Mouse (Mus musculus) embryonic fibroblast, embryonic 13.5 days (primary cell): ENCODE measurements around the gene Krt80. TPM values are rescaled to one million over a fixed set of nuclear protein-coding genes. Genes with fewer than 3 reads are reported as not detected.
A peak's percentile ranks its signal among the peaks of the same experiment; 100 is the strongest.

Experiments
- H3K27ac ChIP-seq: 2 replicates; pipeline ENCODE4 v1.5.1; 2012; ENCODE audit warnings: low read length, control low read depth, inconsistent platforms; ENCODE audit not compliant: insufficient read depth
- H3K4me1 ChIP-seq: 2 replicates; pipeline ENCODE4 v1.6.1; 2011; ENCODE audit warnings: low read length; ENCODE audit not compliant: control insufficient read depth, insufficient read depth
- H3K4me3 ChIP-seq: 2 replicates; pipeline ENCODE4 v1.5.1; 2011; ENCODE audit warnings: mild to moderate bottlenecking, control low read depth, low read length; ENCODE audit not compliant: insufficient read depth
- CTCF ChIP-seq: IDR thresholded peaks from 2 replicates; pipeline ENCODE4 v1.5.1; 2011; ENCODE audit warnings: mild to moderate bottlenecking, control low read depth, low read length, moderate library complexity, borderline replicate concordance; ENCODE audit not compliant: insufficient read depth
- POLR2A ChIP-seq: IDR thresholded peaks from 2 replicates; pipeline ENCODE4 v1.6.1; 2011; ENCODE audit warnings: low read depth, mild to moderate bottlenecking, control low read depth, low read length, moderate library complexity
- polyA plus RNA-seq: library from polyadenylated mRNA; stranded (reverse); fragments of >200 nt; gene quantifications from 2 replicates; pipeline ENCODE4 v1.2.4, GENCODE M21; 2011; ENCODE audit warnings: low read depth; ENCODE audit not compliant: missing spikeins, insufficient read length

Krt80 gene
- polyA plus RNA-seq, 1 experiment: 2.2 TPM

GRCm38 (mm10) chr15:101318889-101319765 is 50.8 kb downstream of the Krt80 start:
- Histone ChIP-seq H3K27ac (no peak overlapping the region), H3K4me3 (no peak overlapping the region), H3K4me1 (peaks cover 16% of the 10 kb centered on the region)
- TF ChIP-seq CTCF (no peak), POLR2A (no peak)

- Histone ChIP-seq H3K4me1 (peaks cover 16% of the 10 kb centered on the region), H3K4me3 (no peak overlapping the region), H3K27ac (no peak overlapping the region)
- no peak for TF ChIP-seq POLR2A
Measured at GRCm38 (mm10) chr15:101317814-101318500, 52.0 kb downstream of the Krt80 start.

GRCm38 (mm10) chr15:101316913-101317813 is 52.8 kb downstream of the Krt80 start:
- no peak for TF ChIP-seq POLR2A
- TF ChIP-seq CTCF: no peak
- Histone ChIP-seq H3K4me1 (peaks cover 16% of the 10 kb centered on the region), H3K4me3 (no peak overlapping the region), H3K27ac (no peak overlapping the region)

GRCm38 (mm10) chr15:101316279-101316912 is 53.6 kb downstream of the Krt80 start:
- Histone ChIP-seq H3K27ac (no peak overlapping the region), H3K4me1 (peaks cover 14% of the 10 kb centered on the region), H3K4me3 (no peak overlapping the region)
- TF ChIP-seq CTCF: no peak
- TF ChIP-seq POLR2A: no peak

GRCm38 (mm10) chr15:101315832-101316231 is 54.1 kb downstream of the Krt80 start:
- Histone ChIP-seq H3K4me3 (peak overlapping the region; percentile 15; the same call in 1 of the 2 replicates), H3K27ac (no peak overlapping the region), H3K4me1 (peaks cover 9% of the 10 kb centered on the region; the same call in 1 of the 2 replicates)
- no peak for TF ChIP-seq POLR2A
- TF ChIP-seq CTCF: peak; percentile 97

- Histone ChIP-seq H3K4me3 (no peak overlapping the region), H3K27ac (no peak overlapping the region), H3K4me1 (peaks cover 6% of the 10 kb centered on the region; the same call in 1 of the 2 replicates)
- TF ChIP-seq POLR2A (no peak), CTCF (no peak)
Measured at GRCm38 (mm10) chr15:101315378-101315777, 54.6 kb downstream of the Krt80 start.

- TF ChIP-seq CTCF (no peak), POLR2A (no peak)
- no peak overlapping the region for H3K27ac ChIP-seq
- no peak overlapping the region for H3K4me3 ChIP-seq
- H3K4me1 ChIP-seq: peaks cover 7% of the 10 kb centered on the region; the same call in 1 of the 2 replicates
Measured at GRCm38 (mm10) chr15:101312006-101312405, 58.0 kb downstream of the Krt80 start.

GRCm38 (mm10) chr15:101311087-101311770 is 58.7 kb downstream of the Krt80 start:
- Histone ChIP-seq H3K27ac (no peak overlapping the region), H3K4me3 (no peak overlapping the region), H3K4me1 (peaks cover 7% of the 10 kb centered on the region; the same call in 1 of the 2 replicates)
- TF ChIP-seq POLR2A: no peak
- no peak for TF ChIP-seq CTCF

- Histone ChIP-seq H3K27ac (no peak overlapping the region), H3K4me3 (no peak overlapping the region), H3K4me1 (peaks cover 7% of the 10 kb centered on the region; the same call in 1 of the 2 replicates)
- no peak for TF ChIP-seq POLR2A
- TF ChIP-seq CTCF: no peak
Measured at GRCm38 (mm10) chr15:101309493-101309892, 60.5 kb downstream of the Krt80 start.
